Mouse (Mus musculus): Measurements from ENCODE around the gene Aifm2.

DNA sequence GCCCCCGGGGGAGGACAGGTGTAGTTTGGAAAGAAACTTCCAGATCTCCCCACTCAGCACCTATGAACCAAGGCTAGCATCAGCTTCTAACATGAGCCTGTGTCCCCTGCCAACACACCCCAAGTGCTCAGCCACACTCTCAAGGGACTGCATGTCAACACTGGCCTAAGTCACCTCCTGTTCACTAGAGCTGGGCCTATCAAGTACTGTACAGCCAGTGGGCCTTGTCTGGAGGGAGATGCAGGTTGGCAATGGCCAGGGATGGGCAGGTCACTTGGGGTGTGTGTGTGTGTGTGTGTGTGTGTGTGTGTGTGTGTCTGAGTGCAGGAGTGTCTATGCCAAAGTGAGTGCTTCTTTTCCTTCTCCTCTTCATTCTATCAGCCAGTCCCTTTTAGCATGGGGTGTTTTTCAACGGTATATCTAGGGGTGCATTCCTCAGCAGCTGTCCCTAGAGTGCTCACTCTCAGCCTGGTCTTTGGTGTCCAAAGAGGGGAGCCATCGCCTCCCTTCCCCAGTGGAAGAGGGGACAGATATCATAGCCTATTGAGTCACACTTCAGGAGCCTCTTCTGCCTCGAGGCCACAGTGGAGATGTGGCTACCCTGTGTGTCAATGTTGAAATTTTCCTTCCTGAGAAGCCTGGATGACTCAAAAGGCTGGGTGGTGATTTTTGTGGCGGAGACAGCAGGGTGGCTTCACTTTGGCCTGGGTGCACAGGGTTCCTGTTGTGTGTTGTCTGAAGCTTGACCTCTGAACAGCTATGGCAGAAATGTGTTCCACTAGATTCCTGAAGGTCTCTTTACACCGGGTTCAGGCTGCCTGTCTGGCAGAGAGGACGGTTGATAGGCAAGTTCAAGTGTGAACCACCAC is 1.2 kb downstream of the Aifm2 start:
- TF ChIP-seq CTCF (IDR thresholded peaks at IDR 0.05; ENCODE audit: insufficient read depth, low read depth, low read length) (no peak), POLR2A (IDR thresholded peaks at IDR 0.05; ENCODE audit: insufficient read depth, low read depth, low read length) (no peak)
